ENCODE assay signal across 10 mouse cellular contexts in genomic region chr10:127285644-127286043, GRCm38 (mm10). TPM values are rescaled to one million over a fixed set of nuclear protein-coding genes. Genes with fewer than 3 reads are reported as not detected.
DNase-seq lines count a peak whose midpoint lies in the region; ATAC-seq and TF ChIP-seq lines count a peak whose summit lies in the region.
"Had no signal": no experiment of that assay in that cellular context is flagged by ENCODE, and none has a peak within 500 bp of the region (broad histone marks: within the 10 kb centered on the region; RNA-seq: fewer than 3 reads in every experiment).

No protein-coding gene starts in this region.

- DNase-seq in gastrocnemius, adult 2 months: peak; percentile 31
- DNase-seq in gastrocnemius, postnatal 25 days: no peak
- DNase-seq in midbrain, embryonic 10.5 days (ENCODE audit: low spot score): no peak
- DNase-seq in midbrain, postnatal 0 days (ENCODE audit: low spot score): no peak
- DNase-seq in left cerebral cortex, adult 2 months (ENCODE audit: extremely low spot score in 1 of 2, low spot score in 2 of 2): no peak
- DNase-seq in c-Kit-positive CD71-positive TER-119-positive erythroid progenitor cells, embryonic 14.5 days (ENCODE audit: low spot score): no peak
- DNase-seq: heart, postnatal 10 days; kidney, postnatal 4 days had no signal

- no peak overlapping the region for H3K9ac ChIP-seq in midbrain, embryonic 15.5 days
- peak overlapping the region; percentile 28 for H3K9ac ChIP-seq in hindbrain, embryonic 12.5 days
- H3K9ac ChIP-seq in midbrain, postnatal 0 days (replicated peaks; ENCODE audit: low read length, poor library complexity, severe bottlenecking): peak overlapping the region; percentile 29; the same call in 1 of the 2 replicates

- no peak overlapping the region for H3K4me2 ChIP-seq in midbrain, embryonic 15.5 days
- peak overlapping the region; percentile 7; the same call in 1 of the 2 replicates for H3K4me2 ChIP-seq in hindbrain, embryonic 12.5 days (replicated peaks)
- no peak overlapping the region for H3K4me2 ChIP-seq in midbrain, postnatal 0 days (ENCODE audit: low read depth, low read length, poor library complexity, severe bottlenecking)

- ATAC-seq in midbrain, embryonic 15.5 days (replicated peaks): no peak
- ATAC-seq in hindbrain, embryonic 12.5 days (ENCODE audit: low FRiP score): no peak
- no peak for ATAC-seq in midbrain, postnatal 0 days (ENCODE audit: low FRiP score)

- peaks cover 65% of the 10 kb centered on the region for H3K4me1 ChIP-seq in midbrain, embryonic 10.5 days
- peaks cover 48% of the 10 kb centered on the region for H3K4me1 ChIP-seq in midbrain, embryonic 15.5 days
- H3K4me1 ChIP-seq in hindbrain, embryonic 12.5 days: peaks cover 37% of the 10 kb centered on the region
- H3K4me1 ChIP-seq in midbrain, postnatal 0 days (ENCODE audit: insufficient read depth, low read length): peaks cover 14% of the 10 kb centered on the region

- H3K27me3 ChIP-seq in midbrain, embryonic 10.5 days (ENCODE audit: low read depth, poor library complexity, severe bottlenecking): no peaks in the 10 kb centered on the region
- no peaks in the 10 kb centered on the region for H3K27me3 ChIP-seq in midbrain, embryonic 15.5 days (replicated peaks)
- no peaks in the 10 kb centered on the region for H3K27me3 ChIP-seq in hindbrain, embryonic 12.5 days
- H3K27me3 ChIP-seq in midbrain, postnatal 0 days (ENCODE audit: insufficient read depth, low read length): no peaks in the 10 kb centered on the region

- no peaks in the 10 kb centered on the region for H3K9me3 ChIP-seq in midbrain, embryonic 10.5 days (replicated peaks)
- H3K9me3 ChIP-seq in midbrain, embryonic 15.5 days: no peaks in the 10 kb centered on the region
- no peaks in the 10 kb centered on the region for H3K9me3 ChIP-seq in hindbrain, embryonic 12.5 days (replicated peaks)
- H3K9me3 ChIP-seq in midbrain, postnatal 0 days (ENCODE audit: low read length): no peaks in the 10 kb centered on the region

- no peak overlapping the region for H3K4me3 ChIP-seq in gastrocnemius, adult 2 months
- peak overlapping the region; percentile 65; the same call in 1 of the 2 replicates for H3K4me3 ChIP-seq in midbrain, embryonic 10.5 days
- H3K4me3 ChIP-seq in midbrain, embryonic 15.5 days: no peak overlapping the region
- no peak overlapping the region for H3K4me3 ChIP-seq in hindbrain, embryonic 12.5 days
- H3K4me3 ChIP-seq in midbrain, postnatal 0 days (ENCODE audit: low read depth, low read length): no peak overlapping the region
- H3K4me3 ChIP-seq in left cerebral cortex, adult 2 months: no peak overlapping the region

- WGBS in midbrain, embryonic 10.5 days: 82% methylated on average over 13 of the region's 13 CpGs
- WGBS in midbrain, embryonic 15.5 days: 76% methylated on average over 13 of the region's 13 CpGs
- 75% methylated on average over 12 of the region's 13 CpGs for WGBS in hindbrain, embryonic 12.5 days
- whole genome bisulfite sequencing in midbrain, postnatal 0 days: 60% methylated on average over 13 of the region's 13 CpGs

- no peak overlapping the region for H3K27ac ChIP-seq in gastrocnemius, adult 2 months
- peak overlapping the region; percentile 70 for H3K27ac ChIP-seq in midbrain, embryonic 10.5 days (replicated peaks)
- H3K27ac ChIP-seq in midbrain, embryonic 15.5 days: no peak overlapping the region
- H3K27ac ChIP-seq in hindbrain, embryonic 12.5 days: peak overlapping the region; percentile 4; the same call in 1 of the 2 replicates
- no peak overlapping the region for H3K27ac ChIP-seq in midbrain, postnatal 0 days (ENCODE audit: low read depth, low read length)
- H3K27ac ChIP-seq in left cerebral cortex, adult 2 months: no peak overlapping the region

- H3K36me3 ChIP-seq in midbrain, embryonic 10.5 days: peaks cover 68% of the 10 kb centered on the region
- H3K36me3 ChIP-seq in midbrain, embryonic 15.5 days (replicated peaks): peaks cover 31% of the 10 kb centered on the region
- H3K36me3 ChIP-seq in hindbrain, embryonic 12.5 days: peaks cover 60% of the 10 kb centered on the region
- H3K36me3 ChIP-seq in midbrain, postnatal 0 days (ENCODE audit: insufficient read depth, low read length): peaks cover 52% of the 10 kb centered on the region

- TF ChIP-seq CTCF in gastrocnemius, adult 2 months (IDR thresholded peaks at IDR 0.05): no peak
- no peak for TF ChIP-seq CTCF in midbrain, postnatal 0 days (IDR thresholded peaks at IDR 0.05)
- no peak for TF ChIP-seq CTCF in left cerebral cortex, adult 2 months (IDR thresholded peaks at IDR 0.05)

- intact Hi-C loops in gastrocnemius, adult 2 months (cut with DNase I): no loop called here
- intact Hi-C loops in left cerebral cortex, adult 2 months (cut with DNase I): no loop called here

RNA-seq across cellular contexts. Expression of gene Mbd6, which starts 3.2 kb away (rescaled TPM):
- 10 to 100 TPM; 16.2 to 18.7 TPM for total RNA-seq in gastrocnemius, adult 2 months (2021)
- 10 to 100 TPM; 12.7 to 14.3 TPM for total RNA-seq in gastrocnemius, postnatal 25 days (2021)
- 11.9 and 13.0 TPM in 2 replicates for polyA plus RNA-seq in midbrain, embryonic 10.5 days (2016; fragmentation: Nextera tagmentation; extraction: Ambion mirVana)
- 16.2 and 18.8 TPM in 2 replicates for polyA plus RNA-seq in midbrain, embryonic 15.5 days (2015; fragmentation: Nextera tagmentation; extraction: Ambion mirVana)
- polyA plus RNA-seq in hindbrain, embryonic 12.5 days (2016; fragmentation: Nextera tagmentation; extraction: Ambion mirVana): 17.9 and 19.8 TPM in 2 replicates
- total RNA-seq in midbrain, postnatal 0 days (2014; rRNA removed): 8.2 and 10.0 TPM in 2 replicates
- polyA plus RNA-seq in midbrain, postnatal 0 days (2015; fragmentation: Nextera tagmentation; extraction: Ambion mirVana): 7.3 and 11.2 TPM in 2 replicates
- total RNA-seq in left cerebral cortex, adult 2 months (2021): 10 to 100 TPM; 42.2 to 52.4 TPM

RNA-seq across cellular contexts. Expression of gene Dctn2, which starts 19.5 kb away (rescaled TPM):
- total RNA-seq in gastrocnemius, adult 2 months (2021): 10 to 100 TPM; 91.3 to 98.3 TPM
- total RNA-seq in gastrocnemius, postnatal 25 days (2021): 10 to 100 TPM; 88.3 to 90.8 TPM
- 212 and 239 TPM in 2 replicates for polyA plus RNA-seq in midbrain, embryonic 10.5 days (2016; fragmentation: Nextera tagmentation; extraction: Ambion mirVana)
- polyA plus RNA-seq in midbrain, embryonic 15.5 days (2015; fragmentation: Nextera tagmentation; extraction: Ambion mirVana): 355 and 362 TPM in 2 replicates
- polyA plus RNA-seq in hindbrain, embryonic 12.5 days (2016; fragmentation: Nextera tagmentation; extraction: Ambion mirVana): 234 and 240 TPM in 2 replicates
- total RNA-seq in midbrain, postnatal 0 days (2014; rRNA removed): 274 and 309 TPM in 2 replicates
- 318 and 345 TPM in 2 replicates for polyA plus RNA-seq in midbrain, postnatal 0 days (2015; fragmentation: Nextera tagmentation; extraction: Ambion mirVana)
- total RNA-seq in left cerebral cortex, adult 2 months (2021): 100 to 1,000 TPM; 254 to 259 TPM

RNA-seq across cellular contexts. Expression of gene Kif5a, which starts 22.5 kb away (rescaled TPM):
- total RNA-seq in gastrocnemius, adult 2 months (2021): under 1 TPM; 0.10 to 0.20 TPM
- total RNA-seq in gastrocnemius, postnatal 25 days (2021): under 1 TPM; 0.18 to 0.62 TPM
- 14.9 and 29.4 TPM in 2 replicates for polyA plus RNA-seq in midbrain, embryonic 10.5 days (2016; fragmentation: Nextera tagmentation; extraction: Ambion mirVana)
- polyA plus RNA-seq in midbrain, embryonic 15.5 days (2015; fragmentation: Nextera tagmentation; extraction: Ambion mirVana): 99.0 and 103 TPM in 2 replicates
- 70.0 and 76.6 TPM in 2 replicates for polyA plus RNA-seq in hindbrain, embryonic 12.5 days (2016; fragmentation: Nextera tagmentation; extraction: Ambion mirVana)
- 244 and 249 TPM in 2 replicates for total RNA-seq in midbrain, postnatal 0 days (2014; rRNA removed)
- polyA plus RNA-seq in midbrain, postnatal 0 days (2015; fragmentation: Nextera tagmentation; extraction: Ambion mirVana): 102 and 103 TPM in 2 replicates
- total RNA-seq in left cerebral cortex, adult 2 months (2021): 1,000 to 10,000 TPM; 1,016 to 1,023 TPM

RNA-seq across cellular contexts. Expression of gene Mars, which starts 25.9 kb away (rescaled TPM):
- 10 to 100 TPM; 69.0 to 71.4 TPM for total RNA-seq in gastrocnemius, adult 2 months (2021)
- 10 to 100 TPM; 48.3 to 53.5 TPM for total RNA-seq in gastrocnemius, postnatal 25 days (2021)
- polyA plus RNA-seq in midbrain, embryonic 10.5 days (2016; fragmentation: Nextera tagmentation; extraction: Ambion mirVana): 180 and 187 TPM in 2 replicates
- 121 and 123 TPM in 2 replicates for polyA plus RNA-seq in midbrain, embryonic 15.5 days (2015; fragmentation: Nextera tagmentation; extraction: Ambion mirVana)
- 142 and 152 TPM in 2 replicates for polyA plus RNA-seq in hindbrain, embryonic 12.5 days (2016; fragmentation: Nextera tagmentation; extraction: Ambion mirVana)
- 62.6 and 84.3 TPM in 2 replicates for total RNA-seq in midbrain, postnatal 0 days (2014; rRNA removed)
- polyA plus RNA-seq in midbrain, postnatal 0 days (2015; fragmentation: Nextera tagmentation; extraction: Ambion mirVana): 103 and 112 TPM in 2 replicates
- total RNA-seq in left cerebral cortex, adult 2 months (2021): 10 to 100 TPM; 55.3 to 61.5 TPM

RNA-seq across cellular contexts. Expression of gene Arhgap9, which starts 36.1 kb away (rescaled TPM):
- under 1 TPM; 0.89 to 0.99 TPM for total RNA-seq in gastrocnemius, adult 2 months (2021)
- 1 to 10 TPM; 1.4 to 1.7 TPM for total RNA-seq in gastrocnemius, postnatal 25 days (2021)
- 1.1 and 1.3 TPM in 2 replicates for polyA plus RNA-seq in midbrain, embryonic 10.5 days (2016; fragmentation: Nextera tagmentation; extraction: Ambion mirVana)
- polyA plus RNA-seq in midbrain, embryonic 15.5 days (2015; fragmentation: Nextera tagmentation; extraction: Ambion mirVana): 0.87 and 0.99 TPM in 2 replicates
- 2.0 and 2.2 TPM in 2 replicates for polyA plus RNA-seq in hindbrain, embryonic 12.5 days (2016; fragmentation: Nextera tagmentation; extraction: Ambion mirVana)
- total RNA-seq in midbrain, postnatal 0 days (2014; rRNA removed): 0.24 and 1.2 TPM in 2 replicates
- 0.91 and 1.0 TPM in 2 replicates for polyA plus RNA-seq in midbrain, postnatal 0 days (2015; fragmentation: Nextera tagmentation; extraction: Ambion mirVana)
- 1 to 10 TPM in 1 of 2 experiments, under 1 TPM in 1; 0.47 to 1.2 TPM for total RNA-seq in left cerebral cortex, adult 2 months (2021)

Comparison
In these comparisons a context has a peak if more than half of its experiments do, and no peak if none do; other contexts are left out.
1. H3K27ac ChIP-seq: peak in midbrain, embryonic 10.5 days (single experiment) and hindbrain, embryonic 12.5 days (single experiment); none in gastrocnemius, adult 2 months (single experiment), midbrain, embryonic 15.5 days (single experiment), midbrain, postnatal 0 days (single experiment) and left cerebral cortex, adult 2 months (single experiment).
2. RNA of gene Kif5a, which starts 22.5 kb away (total RNA-seq): 1,016 to 1,023 TPM in left cerebral cortex, adult 2 months and 244 to 249 TPM in midbrain, postnatal 0 days; 0.18 to 0.62 TPM in gastrocnemius, postnatal 25 days and 0.10 to 0.20 TPM in gastrocnemius, adult 2 months; every median in the first group is over 100 times any median in the second.